Mouse (Mus musculus): ENCODE results near the gene Pcp4l1. TPM values are rescaled to one million over a fixed set of nuclear protein-coding genes. Genes with fewer than 3 reads are reported as not detected.

Pcp4l1 gene
- total and polyA plus RNA-seq, 3 experiments: not detected

GRCm38 (mm10) chr1:171216241-171216955, 20.3 kb upstream of the Pcp4l1 start:
- Histone ChIP-seq H3K4me1 (ENCODE audit: control insufficient read depth in 1 of 2, insufficient read depth in 2 of 2, low read length in 2 of 2) (peaks cover 0 to 28% of the 10 kb centered on the region in 2 experiments; a peak in 2 of 4 replicates), H3K9me3 (replicated peaks; ENCODE audit: insufficient read depth, low read length) (no peaks in the 10 kb centered on the region), H3K27ac (ENCODE audit: control insufficient read depth, low read depth, low read length) (peak overlapping the region; percentile 26), H3K9ac (ENCODE audit: control insufficient read depth, low read depth, low read length, poor library complexity, severe bottlenecking) (peak overlapping the region; percentile 10), H3K79me2 (ENCODE audit: control insufficient read depth, insufficient read depth, low read length, poor library complexity) (no peaks in the 10 kb centered on the region), H3K36me3 (ENCODE audit: control insufficient read depth in 1 of 2, insufficient read depth in 2 of 2, low read length in 2 of 2) (peaks cover 0 to 11% of the 10 kb centered on the region in 2 experiments; a peak in 2 of 4 replicates), H3K4me3 (ENCODE audit: control insufficient read depth in 1 of 2, insufficient read depth in 1 of 2, low read depth in 2 of 2, low read length in 2 of 2) (peak overlapping the region in 1 of 2 experiments; percentile 2; a peak in 1 of 4 replicates), H3K27me3 (ENCODE audit: control insufficient read depth in 1 of 2, insufficient read depth in 2 of 2, low read length in 2 of 2) (no peaks in the 10 kb centered on the region)
- TF ChIP-seq TBP (IDR thresholded peaks at IDR 0.05; ENCODE audit: low read depth, low read length): peak; percentile 88
- peak; percentile 50 to 65; a peak in 2 of 4 replicates for TF ChIP-seq POLR2A (IDR thresholded peaks at IDR 0.05; ENCODE audit: control insufficient read depth in 1 of 2, insufficient read depth in 1 of 2, low read depth in 1 of 2, low read length in 2 of 2, poor library complexity in 1 of 2)
- TF ChIP-seq TAL1 (IDR thresholded peaks at IDR 0.05; ENCODE audit: low read length): no peak
- TF ChIP-seq E2F4 (IDR thresholded peaks at IDR 0.05; ENCODE audit: borderline replicate concordance, low read depth, low read length): no peak
- 0 out of 2 replicates have a peak, but pooled peaks have one; percentile 37 for TF ChIP-seq MAZ (IDR thresholded peaks at IDR 0.05; ENCODE audit: low read depth, low read length)
- TF ChIP-seq ZMIZ1 (IDR thresholded peaks at IDR 0.05; ENCODE audit: low read depth, low read length): 0 out of 2 replicates have a peak, but pooled peaks have one; percentile 31
- TF ChIP-seq TCF12 (IDR thresholded peaks at IDR 0.05; ENCODE audit: low read depth, low read length): 0 out of 2 replicates have a peak, but pooled peaks have one; percentile 12
- TF ChIP-seq MYC (IDR thresholded peaks at IDR 0.05; ENCODE audit: low read depth, low read length): 0 out of 2 replicates have a peak, but pooled peaks have one; percentile 18
- TF ChIP-seq ETS1 (IDR thresholded peaks at IDR 0.05; ENCODE audit: low read depth, low read length): 0 out of 2 replicates have a peak, but pooled peaks have one; percentile 27
- peak; percentile 68 for TF ChIP-seq NELFE (IDR thresholded peaks at IDR 0.05; ENCODE audit: low read depth, low read length)
- peak; percentile 50; the same call in 1 of the 2 replicates for TF ChIP-seq MAX (IDR thresholded peaks at IDR 0.05; ENCODE audit: low read length)
- TF ChIP-seq HCFC1 (IDR thresholded peaks at IDR 0.05; ENCODE audit: low read depth, low read length): no peak
- peak in 1 of 2 experiments; percentile 31; a peak in 2 of 4 replicates for TF ChIP-seq EP300 (IDR thresholded peaks at IDR 0.05; ENCODE audit: low read depth in 1 of 2, low read length in 2 of 2)
- DNase-seq (ENCODE audit: low read depth, low spot score): peak; percentile 65

- TF ChIP-seq MAZ (IDR thresholded peaks at IDR 0.05; ENCODE audit: low read depth, low read length) (no peak), TCF12 (IDR thresholded peaks at IDR 0.05; ENCODE audit: low read depth, low read length) (no peak), POLR2AphosphoS2 (IDR thresholded peaks at IDR 0.05; ENCODE audit: low read length) (no peak), TBP (IDR thresholded peaks at IDR 0.05; ENCODE audit: low read depth, low read length) (no peak), CHD2 (IDR thresholded peaks at IDR 0.05; ENCODE audit: low read length) (no peak), EP300 (IDR thresholded peaks at IDR 0.05; ENCODE audit: low read depth in 1 of 2, low read length in 2 of 2) (no peak), E2F4 (IDR thresholded peaks at IDR 0.05; ENCODE audit: borderline replicate concordance, low read depth, low read length) (no peak), CTCF (IDR thresholded peaks at IDR 0.05 in 2 of 3, conservative IDR thresholded peaks at IDR 0.05 in 1 of 3; ENCODE audit: control insufficient read depth in 1 of 3, insufficient read depth in 1 of 3, low read depth in 2 of 3, low read length in 3 of 3, poor library complexity in 1 of 3, severe bottlenecking in 1 of 3) (no peak), MAFK (IDR thresholded peaks at IDR 0.05; ENCODE audit: borderline replicate concordance, low read depth, low read length) (no peak), USF2 (IDR thresholded peaks at IDR 0.05; ENCODE audit: borderline replicate concordance in 1 of 2, insufficient read depth in 1 of 2, low read depth in 1 of 2, low read length in 2 of 2) (no peak), GABPA (IDR thresholded peaks at IDR 0.05; ENCODE audit: low read depth, low read length) (no peak), CHD1 (IDR thresholded peaks at IDR 0.05; ENCODE audit: low read depth, low read length) (no peak), ZKSCAN1 (IDR thresholded peaks at IDR 0.05; ENCODE audit: low read depth, low read length) (no peak), ZMIZ1 (IDR thresholded peaks at IDR 0.05; ENCODE audit: low read depth, low read length) (no peak), POLR2AphosphoS5 (IDR thresholded peaks at IDR 0.05; ENCODE audit: borderline replicate concordance, low read depth, low read length) (no peak), UBTF (IDR thresholded peaks at IDR 0.05; ENCODE audit: borderline replicate concordance, insufficient read depth, low read depth, low read length) (no peak), JUND (IDR thresholded peaks at IDR 0.05; ENCODE audit: low read depth, low read length) (no peak)
- Histone ChIP-seq H3K4me1 (ENCODE audit: control insufficient read depth in 1 of 2, insufficient read depth in 2 of 2, low read length in 2 of 2) (peaks cover 2 to 39% of the 10 kb centered on the region in 2 experiments; a peak in 3 of 4 replicates), H3K9ac (ENCODE audit: control insufficient read depth, low read depth, low read length, poor library complexity, severe bottlenecking) (no peak within 1 kb of the TSS), H3K4me3 (ENCODE audit: control insufficient read depth in 1 of 2, insufficient read depth in 1 of 2, low read depth in 2 of 2, low read length in 2 of 2) (no peak within 1 kb of the TSS), H3K27ac (ENCODE audit: control insufficient read depth, low read depth, low read length) (no peak within 1 kb of the TSS), H3K36me3 (ENCODE audit: control insufficient read depth in 1 of 2, insufficient read depth in 2 of 2, low read length in 2 of 2) (peaks cover 0 to 20% of the 10 kb centered on the region in 2 experiments; a peak in 2 of 4 replicates), H3K9me3 (replicated peaks; ENCODE audit: insufficient read depth, low read length) (no peaks in the 10 kb centered on the region), H3K27me3 (ENCODE audit: control insufficient read depth in 1 of 2, insufficient read depth in 2 of 2, low read length in 2 of 2) (no peaks in the 10 kb centered on the region), H3K79me2 (ENCODE audit: control insufficient read depth, insufficient read depth, low read length, poor library complexity) (no peaks in the 10 kb centered on the region)
- DNase-seq (ENCODE audit: low read depth, low spot score): no peak
Measured at GRCm38 (mm10) chr1:171213801-171214496, 17.9 kb upstream of the Pcp4l1 start, which contains the start of gene Nr1i3. Gene Nr1i3, plus strand, starts transcription at chr1:171213970.

Measured in MEL (cell line).